Mouse (Mus musculus): ENCODE data around the gene Nrxn3. TPM values are rescaled to one million over a fixed set of nuclear protein-coding genes. Genes with fewer than 3 reads are reported as not detected.

The Nrxn3 gene
- polyA plus RNA-seq, 1 experiment: 3.0 TPM

GRCm38 (mm10) chr12:89289589-89290274 is 567.1 kb downstream of the Nrxn3 start:
- Histone ChIP-seq H3ac (ENCODE audit: control insufficient read depth, insufficient read length) (no peak overlapping the region), H3K79me2 (ENCODE audit: control insufficient read depth, insufficient read depth) (no peaks in the 10 kb centered on the region), H3K4me2 (ENCODE audit: low read depth) (no peak overlapping the region), H3K4me3 (no peak overlapping the region), H3K27me3 (ENCODE audit: control insufficient read depth, insufficient read depth, insufficient read length) (no peaks in the 10 kb centered on the region), H3K36me3 (ENCODE audit: control insufficient read depth, insufficient read depth) (no peaks in the 10 kb centered on the region)
- TF ChIP-seq POLR2A (IDR thresholded peaks at IDR 0.05; ENCODE audit: insufficient read length, low read depth): no peak
- TF ChIP-seq POLR2AphosphoS2 (IDR thresholded peaks at IDR 0.05; ENCODE audit: insufficient read length, low read depth): no peak
- TF ChIP-seq USF1 (IDR thresholded peaks at IDR 0.05; ENCODE audit: low read depth): no peak
- TF ChIP-seq MYOG (IDR thresholded peaks at IDR 0.05; ENCODE audit: control insufficient read depth in 1 of 3, insufficient read depth in 1 of 3, insufficient read length in 2 of 3, low read depth in 2 of 3): no peak
- TF ChIP-seq MAX (IDR thresholded peaks at IDR 0.05; ENCODE audit: low read depth): no peak
- TF ChIP-seq MYOD1 (IDR thresholded peaks at IDR 0.05; ENCODE audit: control insufficient read depth in 1 of 3, insufficient read length in 2 of 3, low read depth in 2 of 3): no peak
- TF ChIP-seq TCF3 (IDR thresholded peaks at IDR 0.05; ENCODE audit: insufficient read length, low read depth): no peak
- no peak for TF ChIP-seq TCF12 (IDR thresholded peaks at IDR 0.05; ENCODE audit: insufficient read depth, poor library complexity, severe bottlenecking)
- no peak for TF ChIP-seq CEBPB (IDR thresholded peaks at IDR 0.05; ENCODE audit: insufficient read depth, poor library complexity, severe bottlenecking)
- no peak for TF ChIP-seq SRF (IDR thresholded peaks at IDR 0.05; ENCODE audit: control insufficient read depth, insufficient read length, low read depth)
- no peak for TF ChIP-seq E2F4 (IDR thresholded peaks at IDR 0.05; ENCODE audit: insufficient read depth)
- TF ChIP-seq REST (IDR thresholded peaks at IDR 0.05; ENCODE audit: insufficient read depth, insufficient read length): no peak

GRCm38 (mm10) chr12:89290736-89291574 is 568.3 kb downstream of the Nrxn3 start:
- no peak overlapping the region for H3ac ChIP-seq (ENCODE audit: control insufficient read depth, insufficient read length)
- H3K4me3 ChIP-seq: no peak overlapping the region
- H3K79me2 ChIP-seq (ENCODE audit: control insufficient read depth, insufficient read depth): no peaks in the 10 kb centered on the region
- TF ChIP-seq SRF (IDR thresholded peaks at IDR 0.05; ENCODE audit: control insufficient read depth, insufficient read length, low read depth) (no peak), POLR2AphosphoS2 (IDR thresholded peaks at IDR 0.05; ENCODE audit: insufficient read length, low read depth) (no peak), TCF3 (IDR thresholded peaks at IDR 0.05; ENCODE audit: insufficient read length, low read depth) (no peak), CEBPB (IDR thresholded peaks at IDR 0.05; ENCODE audit: insufficient read depth, poor library complexity, severe bottlenecking) (no peak), E2F4 (IDR thresholded peaks at IDR 0.05; ENCODE audit: insufficient read depth) (no peak), MYOG (IDR thresholded peaks at IDR 0.05; ENCODE audit: control insufficient read depth in 1 of 3, insufficient read depth in 1 of 3, insufficient read length in 2 of 3, low read depth in 2 of 3) (no peak), TCF12 (IDR thresholded peaks at IDR 0.05; ENCODE audit: insufficient read depth, poor library complexity, severe bottlenecking) (no peak), MYOD1 (IDR thresholded peaks at IDR 0.05; ENCODE audit: control insufficient read depth in 1 of 3, insufficient read length in 2 of 3, low read depth in 2 of 3) (no peak), USF1 (IDR thresholded peaks at IDR 0.05; ENCODE audit: low read depth) (no peak), POLR2A (IDR thresholded peaks at IDR 0.05; ENCODE audit: insufficient read length, low read depth) (no peak), REST (IDR thresholded peaks at IDR 0.05; ENCODE audit: insufficient read depth, insufficient read length) (no peak)
- no peaks in the 10 kb centered on the region for H3K36me3 ChIP-seq (ENCODE audit: control insufficient read depth, insufficient read depth)
- H3K4me2 ChIP-seq (ENCODE audit: low read depth): no peak overlapping the region
- no peaks in the 10 kb centered on the region for H3K27me3 ChIP-seq (ENCODE audit: control insufficient read depth, insufficient read depth, insufficient read length)

- H3K79me2 ChIP-seq (ENCODE audit: control insufficient read depth, insufficient read depth): no peaks in the 10 kb centered on the region
Observed at GRCm38 (mm10) chr12:89302011-89302410, 579.3 kb downstream of the Nrxn3 start.

GRCm38 (mm10) chr12:89310200-89310599 is 587.5 kb downstream of the Nrxn3 start:
- H3K4me3 ChIP-seq: no peak overlapping the region
- H3K79me2 ChIP-seq (ENCODE audit: control insufficient read depth, insufficient read depth): no peaks in the 10 kb centered on the region
- no peaks in the 10 kb centered on the region for H3K36me3 ChIP-seq (ENCODE audit: control insufficient read depth, insufficient read depth)
- TF ChIP-seq MYOD1 (IDR thresholded peaks at IDR 0.05; ENCODE audit: control insufficient read depth in 1 of 3, insufficient read length in 2 of 3, low read depth in 2 of 3) (no peak), CEBPB (IDR thresholded peaks at IDR 0.05; ENCODE audit: insufficient read depth, poor library complexity, severe bottlenecking) (no peak), MYOG (IDR thresholded peaks at IDR 0.05; ENCODE audit: control insufficient read depth in 1 of 3, insufficient read depth in 1 of 3, insufficient read length in 2 of 3, low read depth in 2 of 3) (no peak), POLR2AphosphoS2 (IDR thresholded peaks at IDR 0.05; ENCODE audit: insufficient read length, low read depth) (no peak), E2F4 (IDR thresholded peaks at IDR 0.05; ENCODE audit: insufficient read depth) (no peak), USF1 (IDR thresholded peaks at IDR 0.05; ENCODE audit: low read depth) (no peak), POLR2A (IDR thresholded peaks at IDR 0.05; ENCODE audit: insufficient read length, low read depth) (no peak), TCF12 (IDR thresholded peaks at IDR 0.05; ENCODE audit: insufficient read depth, poor library complexity, severe bottlenecking) (no peak), TCF3 (IDR thresholded peaks at IDR 0.05; ENCODE audit: insufficient read length, low read depth) (no peak), SRF (IDR thresholded peaks at IDR 0.05; ENCODE audit: control insufficient read depth, insufficient read length, low read depth) (no peak), MAX (IDR thresholded peaks at IDR 0.05; ENCODE audit: low read depth) (no peak), REST (IDR thresholded peaks at IDR 0.05; ENCODE audit: insufficient read depth, insufficient read length) (no peak)
- H3K27me3 ChIP-seq (ENCODE audit: control insufficient read depth, insufficient read depth, insufficient read length): no peaks in the 10 kb centered on the region
- no peak overlapping the region for H3ac ChIP-seq (ENCODE audit: control insufficient read depth, insufficient read length)
- H3K4me2 ChIP-seq (ENCODE audit: low read depth): no peak overlapping the region

More at GRCm38 (mm10) chr12:89302011-89302410, 579.3 kb downstream of the Nrxn3 start:
- H3ac ChIP-seq (ENCODE audit: control insufficient read depth, insufficient read length): no peak overlapping the region
- no peak overlapping the region for H3K4me2 ChIP-seq (ENCODE audit: low read depth)
- H3K27me3 ChIP-seq (ENCODE audit: control insufficient read depth, insufficient read depth, insufficient read length): no peaks in the 10 kb centered on the region
- TF ChIP-seq MYOG (IDR thresholded peaks at IDR 0.05; ENCODE audit: control insufficient read depth in 1 of 3, insufficient read depth in 1 of 3, insufficient read length in 2 of 3, low read depth in 2 of 3) (no peak), SRF (IDR thresholded peaks at IDR 0.05; ENCODE audit: control insufficient read depth, insufficient read length, low read depth) (no peak), E2F4 (IDR thresholded peaks at IDR 0.05; ENCODE audit: insufficient read depth) (no peak), MAX (IDR thresholded peaks at IDR 0.05; ENCODE audit: low read depth) (no peak), REST (IDR thresholded peaks at IDR 0.05; ENCODE audit: insufficient read depth, insufficient read length) (no peak), POLR2AphosphoS2 (IDR thresholded peaks at IDR 0.05; ENCODE audit: insufficient read length, low read depth) (no peak), POLR2A (IDR thresholded peaks at IDR 0.05; ENCODE audit: insufficient read length, low read depth) (no peak), CEBPB (IDR thresholded peaks at IDR 0.05; ENCODE audit: insufficient read depth, poor library complexity, severe bottlenecking) (no peak)
- no peak overlapping the region for H3K4me3 ChIP-seq
- H3K36me3 ChIP-seq (ENCODE audit: control insufficient read depth, insufficient read depth): no peaks in the 10 kb centered on the region
